Mouse (Mus musculus) CH12.LX (cell line): Measurements from ENCODE around the gene Immt. TPM values are rescaled to one million over a fixed set of nuclear protein-coding genes. Genes with fewer than 3 reads are reported as not detected.

Experiments
- DNase-seq: peaks from one replicate; pipeline ENCODE4 v3.0.0-alpha.2; 2013; ENCODE audit errors: extremely low read depth
- H3K27ac ChIP-seq: 2 replicates; pipeline ENCODE4 v1.5.1; 2012; ENCODE audit warnings: low read depth, mild to moderate bottlenecking, control low read depth, moderate library complexity; ENCODE audit not compliant: insufficient read depth
- H3K27me3 ChIP-seq: replicated peaks from 2 replicates; pipeline ENCODE3; 2012; ENCODE audit warnings: inconsistent platforms
- H3K36me3 ChIP-seq, 2 experiments: replicated peaks in 1 of 2; 2 replicates each; pipeline versions ENCODE3 to v1.6.1; 2012; ENCODE audit warnings: inconsistent platforms in 1 of 2, low read length in 1 of 2, mild to moderate bottlenecking in 1 of 2, mixed read lengths in 1 of 2, moderate library complexity in 1 of 2; ENCODE audit not compliant: control insufficient read depth in 1 of 2, insufficient read depth in 1 of 2
- H3K4me1 ChIP-seq, 2 experiments: 2 replicates each; pipeline ENCODE4 v1.6.1; 2012; ENCODE audit warnings: inconsistent platforms in 1 of 2, moderate library complexity in 1 of 2; ENCODE audit not compliant: insufficient read depth in 2 of 2, control insufficient read depth in 1 of 2
- H3K4me2 ChIP-seq: 2 replicates; pipeline ENCODE4 v1.6.1; 2012; ENCODE audit warnings: low read depth, mild to moderate bottlenecking, control low read depth; ENCODE audit not compliant: poor library complexity, insufficient read depth, severe bottlenecking
- H3K4me3 ChIP-seq, 3 experiments: fragments of 150-350 bp in 1 of 3; sonication (generic) in 1 of 3; replicated peaks in 1 of 3; 2 replicates each; pipeline versions ENCODE3 to v1.5.1; 2011 to 2012; ENCODE audit warnings: low read depth in 2 of 3, low read length in 2 of 3, mild to moderate bottlenecking in 2 of 3, moderate library complexity in 2 of 3, control low read depth in 1 of 3, improper control_type of control experiment in 1 of 3, inconsistent platforms in 1 of 3, mixed read lengths in 1 of 3; ENCODE audit not compliant: poor library complexity in 1 of 3
- H3K79me2 ChIP-seq: replicated peaks from 2 replicates; pipeline ENCODE4 v1.6.1; 2012; ENCODE audit warnings: mild to moderate bottlenecking, moderate library complexity; ENCODE audit not compliant: control insufficient read depth, poor library complexity, insufficient read depth, severe bottlenecking; ENCODE audit errors: extremely low read depth
- H3K9ac ChIP-seq: 2 replicates; pipeline ENCODE4 v1.6.1; 2012; ENCODE audit warnings: low read depth, mild to moderate bottlenecking, control low read depth, moderate library complexity; ENCODE audit not compliant: insufficient read depth
- H3K9me3 ChIP-seq: replicated peaks from 2 replicates; pipeline ENCODE3; 2012; ENCODE audit warnings: low read length, inconsistent platforms, mixed read lengths
- BHLHE40 ChIP-seq: IDR thresholded peaks from 2 replicates; pipeline ENCODE4 v1.6.1; 2011; ENCODE audit warnings: mild to moderate bottlenecking, low read depth, low read length, improper control_type of control experiment
- CHD1 ChIP-seq: IDR thresholded peaks from 2 replicates; pipeline ENCODE4 v1.6.1; 2012; ENCODE audit warnings: low read depth, low read length, improper control_type of control experiment, inconsistent platforms
- CTCF ChIP-seq, 2 experiments: IDR thresholded peaks in 1 of 2; conservative IDR thresholded peaks in 1 of 2; 2 replicates each; pipeline ENCODE4 v1.5.1; 2011 to 2012; ENCODE audit warnings: low read depth in 2 of 2, low read length in 2 of 2, improper control_type of control experiment in 1 of 2, inconsistent platforms in 1 of 2, mild to moderate bottlenecking in 1 of 2, moderate library complexity in 1 of 2
- E2F4 ChIP-seq: IDR thresholded peaks from 2 replicates; pipeline ENCODE4 v1.6.1; 2011; ENCODE audit warnings: low read depth, low read length, improper control_type of control experiment; ENCODE audit not compliant: insufficient replicate concordance
- ELF1 ChIP-seq: IDR thresholded peaks from 2 replicates; pipeline ENCODE4 v1.6.1; 2014; ENCODE audit warnings: low read depth, mild to moderate bottlenecking, inconsistent platforms, low read length, improper control_type of control experiment
- ETS1 ChIP-seq: conservative IDR thresholded peaks from 2 replicates; pipeline ENCODE4 v1.6.1; 2012; ENCODE audit warnings: low read depth, mild to moderate bottlenecking, inconsistent platforms, low read length, improper control_type of control experiment, moderate library complexity
- GABPA ChIP-seq: IDR thresholded peaks from 2 replicates; pipeline ENCODE4 v1.6.1; 2012; ENCODE audit warnings: low read depth, low read length, improper control_type of control experiment, inconsistent platforms; ENCODE audit not compliant: insufficient replicate concordance
- HCFC1 ChIP-seq: IDR thresholded peaks from 2 replicates; pipeline ENCODE4 v1.6.1; 2012; ENCODE audit warnings: low read depth, mild to moderate bottlenecking, inconsistent platforms, low read length, improper control_type of control experiment
- IRF4 ChIP-seq: IDR thresholded peaks from 2 replicates; pipeline ENCODE4 v1.6.1; 2014; ENCODE audit warnings: low read depth, mild to moderate bottlenecking, inconsistent platforms, low read length, improper control_type of control experiment
- JUN ChIP-seq: IDR thresholded peaks from 2 replicates; pipeline ENCODE4 v1.6.1; 2011; ENCODE audit warnings: low read depth, mild to moderate bottlenecking, low read length, improper control_type of control experiment, moderate library complexity; ENCODE audit not compliant: insufficient read depth
- JUND ChIP-seq: conservative IDR thresholded peaks from 2 replicates; pipeline ENCODE4 v1.6.1; 2011; ENCODE audit warnings: low read depth, low read length, improper control_type of control experiment
- KAT2A ChIP-seq: IDR thresholded peaks from 2 replicates; pipeline ENCODE4 v1.6.1; 2012; ENCODE audit warnings: low read length, improper control_type of control experiment, inconsistent platforms; ENCODE audit not compliant: insufficient replicate concordance
- MAX ChIP-seq: IDR thresholded peaks from 2 replicates; pipeline ENCODE4 v1.6.1; 2011; ENCODE audit warnings: low read length, improper control_type of control experiment
- MEF2A ChIP-seq: IDR thresholded peaks from 2 replicates; pipeline ENCODE4 v1.6.1; 2014; ENCODE audit warnings: low read depth, mild to moderate bottlenecking, inconsistent platforms, low read length, improper control_type of control experiment, borderline replicate concordance
- MXI1 ChIP-seq: IDR thresholded peaks from 2 replicates; pipeline ENCODE4 v1.6.1; 2011; ENCODE audit warnings: mild to moderate bottlenecking, low read depth, low read length, improper control_type of control experiment
- MYC ChIP-seq: IDR thresholded peaks from 2 replicates; pipeline ENCODE4 v1.6.1; 2011; ENCODE audit warnings: low read depth, mild to moderate bottlenecking, improper control_type of control experiment, low read length
- NELFE ChIP-seq: IDR thresholded peaks from 2 replicates; pipeline ENCODE4 v1.6.1; 2011; ENCODE audit warnings: low read depth, low read length, improper control_type of control experiment
- NRF1 ChIP-seq: IDR thresholded peaks from 2 replicates; pipeline ENCODE4 v1.6.1; 2014; ENCODE audit warnings: low read depth, mild to moderate bottlenecking, inconsistent platforms, low read length, improper control_type of control experiment, moderate library complexity
- POLR2A ChIP-seq: IDR thresholded peaks from 2 replicates; pipeline ENCODE4 v1.6.1; 2011; ENCODE audit warnings: low read depth, mild to moderate bottlenecking, improper control_type of control experiment, low read length
- RAD21 ChIP-seq: IDR thresholded peaks from 2 replicates; pipeline ENCODE4 v1.6.1; 2011; ENCODE audit warnings: low read depth, mild to moderate bottlenecking, low read length, improper control_type of control experiment, moderate library complexity
- SIN3A ChIP-seq: IDR thresholded peaks from 2 replicates; pipeline ENCODE4 v1.6.1; 2012; ENCODE audit warnings: low read length, improper control_type of control experiment, inconsistent platforms
- SMC3 ChIP-seq: IDR thresholded peaks from 2 replicates; pipeline ENCODE4 v1.6.1; 2011; ENCODE audit warnings: low read depth, low read length, improper control_type of control experiment
- TBP ChIP-seq: conservative IDR thresholded peaks from 2 replicates; pipeline ENCODE4 v1.6.1; 2011; ENCODE audit warnings: low read depth, low read length, improper control_type of control experiment
- TCF12 ChIP-seq: IDR thresholded peaks from 2 replicates; pipeline ENCODE4 v1.6.1; 2014; ENCODE audit warnings: low read depth, mild to moderate bottlenecking, inconsistent platforms, low read length, improper control_type of control experiment
- UBTF ChIP-seq: IDR thresholded peaks from 2 replicates; pipeline ENCODE4 v1.6.1; 2012; ENCODE audit warnings: low read depth, mild to moderate bottlenecking, inconsistent platforms, low read length, improper control_type of control experiment, moderate library complexity
- USF2 ChIP-seq: conservative IDR thresholded peaks from 2 replicates; pipeline ENCODE4 v1.6.1; 2011; ENCODE audit warnings: low read depth, low read length, improper control_type of control experiment
- ZC3H11A ChIP-seq: IDR thresholded peaks from 2 replicates; pipeline ENCODE4 v1.6.1; 2012; ENCODE audit warnings: low read depth, mild to moderate bottlenecking, inconsistent platforms, low read length, improper control_type of control experiment
- ZKSCAN1 ChIP-seq: IDR thresholded peaks from 2 replicates; pipeline ENCODE4 v1.6.1; 2012; ENCODE audit warnings: low read depth, inconsistent platforms, low read length, improper control_type of control experiment, borderline replicate concordance
- ZMIZ1 ChIP-seq: IDR thresholded peaks from 2 replicates; pipeline ENCODE4 v1.6.1; 2012; ENCODE audit warnings: low read depth, mild to moderate bottlenecking, inconsistent platforms, low read length, improper control_type of control experiment
- ZNF384 ChIP-seq: IDR thresholded peaks from 2 replicates; pipeline ENCODE4 v1.6.1; 2012; ENCODE audit warnings: low read depth, low read length, improper control_type of control experiment, inconsistent platforms
- dilution Hi-C: fragments of 300-500 bp; cut with MboI; formaldehyde crosslinking; loops from 2 replicates; pipeline ENCODE4 v1.14.3; 2020; ENCODE audit warnings: low sequenced_read_pairs; ENCODE audit not compliant: extremely low pct_unique_long_range_greater_than_20kb, extremely low pct_ligation_motif_present
- in situ Hi-C: fragments of 300-500 bp; cut with MboI; formaldehyde crosslinking; loops from 3 replicates; pipeline ENCODE4 v1.14.3; 2019; ENCODE audit warnings: low sequenced_read_pairs, low pct_ligation_motif_present, low pct_unique_long_range_greater_than_20kb, mixed read lengths
- polyA plus RNA-seq: library from polyadenylated mRNA; unstranded; fragments of >175 nt; gene quantifications from 2 replicates; pipeline ENCODE4 v1.2.1, GENCODE M21; 2012; ENCODE audit warnings: low read depth; ENCODE audit not compliant: insufficient read length
- total RNA-seq, 2 experiments: library from RNA; depleted of rRNA; stranded (reverse); fragments of 300-350 nt in 1 of 2; fragments of >200 nt in 1 of 2; gene quantifications; 2 replicates each; pipeline ENCODE4 v1.2.3; 2012 to 2014

Gene Immt
- total and polyA plus RNA-seq, 3 experiments: 97.5 to 161 (median 156) TPM

DNA sequence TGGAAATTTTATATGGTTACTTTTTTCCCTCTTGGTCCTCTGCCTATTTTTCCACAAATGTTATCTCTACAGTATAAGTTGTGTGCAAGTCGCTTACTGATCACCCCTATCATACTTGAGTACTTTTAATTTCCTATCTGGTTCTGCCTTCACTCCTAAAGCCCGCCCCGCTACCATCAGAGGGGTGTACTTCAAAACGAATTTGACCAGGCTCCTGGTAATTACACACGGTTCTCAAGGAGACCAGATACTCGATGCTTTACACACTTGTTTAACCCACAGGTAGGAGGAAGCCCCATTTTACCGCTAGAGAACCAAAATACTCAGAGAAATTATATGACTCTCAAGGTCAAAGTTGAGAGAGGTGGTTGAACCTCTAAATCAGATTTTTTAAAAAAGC, 8.0 kb upstream of the Immt start:
- Histone ChIP-seq H3K4me2 (peak overlapping the region; percentile 88; the same call in 1 of the 2 replicates), H3K27me3 (no peaks in the 10 kb centered on the region), H3K79me2 (peaks cover 43% of the 10 kb centered on the region), H3K4me3 (peak overlapping the region; percentile 82 to 94 (median 83)), H3K9ac (peak overlapping the region; percentile 76), H3K4me1 (peaks cover 8 to 34% of the 10 kb centered on the region in 2 experiments; a peak in 3 of 4 replicates), H3K36me3 (peaks cover 7 to 15% of the 10 kb centered on the region in 2 experiments), H3K9me3 (no peaks in the 10 kb centered on the region), H3K27ac (no peak overlapping the region)
- DNase-seq: no peak
- in situ Hi-C loops: loop anchor here (25.0 kb wide), 3 partner anchors 186 to 536 kb away; partner anchors contain the start of genes Kdm3a and Rmnd5a
- dilution Hi-C loops: no loop called here
- TF ChIP-seq MEF2A (no peak), SMC3 (no peak), CHD1 (no peak), CTCF (conservative IDR thresholded peaks at IDR 0.05 in 1 of 2, IDR thresholded peaks at IDR 0.05 in 1 of 2; ENCODE audit: low read depth in 2 of 2, low read length in 2 of 2) (no peak), POLR2A (no peak), NELFE (no peak), USF2 (no peak), HCFC1 (no peak), E2F4 (no peak), JUND (no peak), ELF1 (no peak), RAD21 (no peak), MAX (no peak), ZNF384 (no peak), KAT2A (no peak), GABPA (no peak), TCF12 (no peak), MYC (no peak)

DNA sequence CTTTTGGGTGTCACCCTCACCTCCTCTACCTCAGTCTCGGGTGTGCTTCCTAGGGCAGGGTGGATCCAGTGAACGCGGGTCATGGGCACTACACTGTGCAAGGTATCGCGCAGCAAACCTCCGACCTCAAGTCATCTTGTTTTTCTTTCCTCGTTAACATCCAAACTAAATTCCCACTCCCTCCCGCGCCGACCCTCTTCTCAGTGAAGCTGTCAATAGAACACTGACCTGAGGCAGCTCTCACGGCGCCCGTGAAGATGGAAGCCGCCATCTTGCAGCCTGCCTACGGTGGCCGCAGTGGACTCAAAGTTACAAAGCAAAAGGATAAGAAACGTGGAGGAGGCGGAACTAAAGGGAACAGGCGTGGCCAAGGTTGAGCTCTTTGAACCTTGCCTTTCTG, 7.6 kb upstream of the Immt start:
- peak; percentile 92 for DNase-seq
- in situ Hi-C loops (loop anchor here (25.0 kb wide), 3 partner anchors 186 to 536 kb away; partner anchors contain the start of genes Kdm3a and Rmnd5a), dilution Hi-C loops (no loop called here)
- Histone ChIP-seq H3K27me3 (no peaks in the 10 kb centered on the region), H3K9ac (peak overlapping the region; percentile 76), H3K79me2 (peaks cover 43% of the 10 kb centered on the region), H3K4me2 (peak overlapping the region; percentile 89), H3K4me1 (peaks cover 8 to 34% of the 10 kb centered on the region in 2 experiments; a peak in 3 of 4 replicates), H3K4me3 (peak overlapping the region; percentile 82 to 94 (median 83)), H3K36me3 (peaks cover 3 to 11% of the 10 kb centered on the region in 2 experiments), H3K9me3 (no peaks in the 10 kb centered on the region), H3K27ac (no peak overlapping the region)
- TF ChIP-seq IRF4: 0 out of 2 replicates have a peak, but pooled peaks have one; percentile 27
- TF ChIP-seq ZKSCAN1: no peak
- peak; percentile 92 for TF ChIP-seq TCF12
- peak; percentile 86 for TF ChIP-seq ZMIZ1
- TF ChIP-seq UBTF: no peak
- peak; percentile 79 for TF ChIP-seq MAX
- TF ChIP-seq NRF1: peak; percentile 67
- peak; percentile 49; the same call in 1 of the 2 replicates for TF ChIP-seq MEF2A
- peak; percentile 96 for TF ChIP-seq POLR2A
- peak; percentile 62; the same call in 1 of the 2 replicates for TF ChIP-seq KAT2A
- peak; percentile 95 for TF ChIP-seq MYC
- no peak for TF ChIP-seq RAD21
- TF ChIP-seq ELF1: peak; percentile 87
- TF ChIP-seq SIN3A: peak; percentile 92
- TF ChIP-seq TBP: peak; percentile 77; the same call in 1 of the 2 replicates
- no peak for TF ChIP-seq JUN
- no peak for TF ChIP-seq SMC3
- TF ChIP-seq NELFE: peak; percentile 88
- peak; percentile 87 for TF ChIP-seq HCFC1
- no peak for TF ChIP-seq ZC3H11A
- TF ChIP-seq ETS1: no peak
- TF ChIP-seq BHLHE40: peak; percentile 75
- TF ChIP-seq MXI1: peak; percentile 96
